Mouse (Mus musculus): ENCODE measurements around the gene Cactin. TPM values are rescaled to one million over a fixed set of nuclear protein-coding genes. Genes with fewer than 3 reads are reported as not detected.

The Cactin gene
- total and polyA plus RNA-seq, 2 experiments from 2014 or later = 13.7 to 14.3 TPM

DNA sequence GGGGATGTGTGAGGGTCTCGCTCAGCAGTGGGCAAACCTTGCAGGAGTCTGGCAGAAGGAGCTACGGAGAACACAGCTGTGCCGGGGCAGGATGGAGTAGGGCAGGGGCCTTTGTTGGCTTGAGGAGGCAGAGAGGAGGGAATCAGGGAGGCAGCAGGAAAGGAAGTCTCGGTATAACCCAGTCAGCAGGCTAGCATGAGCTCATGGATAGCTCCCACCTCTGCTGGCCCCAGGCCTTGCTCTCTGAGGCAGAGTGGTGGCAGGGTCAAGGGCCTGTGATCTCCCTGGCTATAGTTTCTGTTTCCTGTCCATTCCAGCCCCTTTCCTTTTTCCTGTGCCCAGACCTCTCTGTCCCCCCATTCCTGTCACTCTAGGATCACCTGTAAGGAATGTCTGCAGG, 18.6 kb upstream of the Cactin start:
- H3K4me2 ChIP-seq (ENCODE audit: low read depth, low read length) = peak overlapping the region; percentile 45
- no peak for ATAC-seq (ENCODE audit: insufficient read depth, low read depth)
- H3K9me3 ChIP-seq (replicated peaks; ENCODE audit: control insufficient read depth, low read length) = no peaks in the 10 kb centered on the region
- peaks cover 55% of the 10 kb centered on the region for H3K4me1 ChIP-seq (ENCODE audit: control insufficient read depth, insufficient read depth)
- H3K9ac ChIP-seq (replicated peaks; ENCODE audit: low read depth, low read length) = peak overlapping the region; percentile 17; the same call in 1 of the 2 replicates
- H3K27me3 ChIP-seq (ENCODE audit: control insufficient read depth, insufficient read depth, low read length) = no peaks in the 10 kb centered on the region
- H3K27ac ChIP-seq (ENCODE audit: low read depth) = peak overlapping the region; percentile 74
- DNase-seq (ENCODE audit: low spot score) = no peak
- 57% methylated on average over 4 of the region's 4 CpGs for WGBS
- peaks cover 17% of the 10 kb centered on the region for H3K36me3 ChIP-seq (replicated peaks; ENCODE audit: control insufficient read depth, insufficient read depth, low read length)
- TF ChIP-seq EP300 (IDR thresholded peaks at IDR 0.05; ENCODE audit: low read depth) = no peak
- TF ChIP-seq CTCF (IDR thresholded peaks at IDR 0.05; ENCODE audit: low read depth) = no peak
- H3K4me3 ChIP-seq (ENCODE audit: low read depth, low read length) = 0 out of 2 replicates have a peak overlapping the region, but pooled peaks have one; percentile 4

- DNase-seq (ENCODE audit: low spot score) (peak; percentile 60), ATAC-seq (ENCODE audit: insufficient read depth, low read depth) (peak; percentile 68)
- Histone ChIP-seq H3K4me3 (ENCODE audit: low read depth, low read length) (0 out of 2 replicates have a peak overlapping the region, but pooled peaks have one; percentile 4), H3K27me3 (ENCODE audit: control insufficient read depth, insufficient read depth, low read length) (no peaks in the 10 kb centered on the region), H3K36me3 (replicated peaks; ENCODE audit: control insufficient read depth, insufficient read depth, low read length) (peaks cover 22% of the 10 kb centered on the region), H3K9ac (replicated peaks; ENCODE audit: low read depth, low read length) (peak overlapping the region; percentile 17; the same call in 1 of the 2 replicates), H3K4me2 (ENCODE audit: low read depth, low read length) (peak overlapping the region; percentile 45), H3K4me1 (ENCODE audit: control insufficient read depth, insufficient read depth) (peaks cover 50% of the 10 kb centered on the region), H3K9me3 (replicated peaks; ENCODE audit: control insufficient read depth, low read length) (no peaks in the 10 kb centered on the region), H3K27ac (ENCODE audit: low read depth) (peak overlapping the region; percentile 74)
- TF ChIP-seq EP300 (IDR thresholded peaks at IDR 0.05; ENCODE audit: low read depth) = no peak; the same call in 1 of the 2 replicates
- TF ChIP-seq CTCF (IDR thresholded peaks at IDR 0.05; ENCODE audit: low read depth) = no peak
- 10% methylated on average over 14 of the region's 14 CpGs for WGBS
These were observed 18.1 kb upstream of the Cactin start for GRCm38 (mm10) chr10:81302781-81303218.

- Histone ChIP-seq H3K4me3 (ENCODE audit: low read depth, low read length) (0 out of 2 replicates have a peak overlapping the region, but pooled peaks have one; percentile 4), H3K27ac (ENCODE audit: low read depth) (peak overlapping the region; percentile 74), H3K4me2 (ENCODE audit: low read depth, low read length) (peak overlapping the region; percentile 45), H3K4me1 (ENCODE audit: control insufficient read depth, insufficient read depth) (peaks cover 45% of the 10 kb centered on the region), H3K9me3 (replicated peaks; ENCODE audit: control insufficient read depth, low read length) (no peaks in the 10 kb centered on the region), H3K36me3 (replicated peaks; ENCODE audit: control insufficient read depth, insufficient read depth, low read length) (peaks cover 27% of the 10 kb centered on the region), H3K27me3 (ENCODE audit: control insufficient read depth, insufficient read depth, low read length) (no peaks in the 10 kb centered on the region), H3K9ac (replicated peaks; ENCODE audit: low read depth, low read length) (peak overlapping the region; percentile 17; the same call in 1 of the 2 replicates)
- no peak; the same call in 1 of the 2 replicates for TF ChIP-seq EP300 (IDR thresholded peaks at IDR 0.05; ENCODE audit: low read depth)
- TF ChIP-seq CTCF (IDR thresholded peaks at IDR 0.05; ENCODE audit: low read depth) = no peak
- ATAC-seq (ENCODE audit: insufficient read depth, low read depth) = peak; percentile 10; the same call in 1 of the 2 replicates
- WGBS = 41% methylated on average over 10 of the region's 10 CpGs
- DNase-seq (ENCODE audit: low spot score) = no peak
These were observed 17.6 kb upstream of the Cactin start for GRCm38 (mm10) chr10:81303258-81303657.

GRCm38 (mm10) chr10:81303761-81304160, 17.1 kb upstream of the Cactin start:
- no peak overlapping the region for H3K9ac ChIP-seq (replicated peaks; ENCODE audit: low read depth, low read length)
- 67% methylated on average over 7 of the region's 7 CpGs for WGBS
- H3K4me2 ChIP-seq (ENCODE audit: low read depth, low read length) = no peak overlapping the region
- H3K27ac ChIP-seq (ENCODE audit: low read depth) = no peak overlapping the region
- peaks cover 44% of the 10 kb centered on the region for H3K4me1 ChIP-seq (ENCODE audit: control insufficient read depth, insufficient read depth)
- H3K4me3 ChIP-seq (ENCODE audit: low read depth, low read length) = no peak overlapping the region
- H3K9me3 ChIP-seq (replicated peaks; ENCODE audit: control insufficient read depth, low read length) = no peaks in the 10 kb centered on the region
- H3K36me3 ChIP-seq (replicated peaks; ENCODE audit: control insufficient read depth, insufficient read depth, low read length) = peaks cover 32% of the 10 kb centered on the region
- no peaks in the 10 kb centered on the region for H3K27me3 ChIP-seq (ENCODE audit: control insufficient read depth, insufficient read depth, low read length)
- no peak for DNase-seq (ENCODE audit: low spot score)
- TF ChIP-seq CTCF (IDR thresholded peaks at IDR 0.05; ENCODE audit: low read depth) (no peak), EP300 (IDR thresholded peaks at IDR 0.05; ENCODE audit: low read depth) (no peak)
- no peak for ATAC-seq (ENCODE audit: insufficient read depth, low read depth)

DNA sequence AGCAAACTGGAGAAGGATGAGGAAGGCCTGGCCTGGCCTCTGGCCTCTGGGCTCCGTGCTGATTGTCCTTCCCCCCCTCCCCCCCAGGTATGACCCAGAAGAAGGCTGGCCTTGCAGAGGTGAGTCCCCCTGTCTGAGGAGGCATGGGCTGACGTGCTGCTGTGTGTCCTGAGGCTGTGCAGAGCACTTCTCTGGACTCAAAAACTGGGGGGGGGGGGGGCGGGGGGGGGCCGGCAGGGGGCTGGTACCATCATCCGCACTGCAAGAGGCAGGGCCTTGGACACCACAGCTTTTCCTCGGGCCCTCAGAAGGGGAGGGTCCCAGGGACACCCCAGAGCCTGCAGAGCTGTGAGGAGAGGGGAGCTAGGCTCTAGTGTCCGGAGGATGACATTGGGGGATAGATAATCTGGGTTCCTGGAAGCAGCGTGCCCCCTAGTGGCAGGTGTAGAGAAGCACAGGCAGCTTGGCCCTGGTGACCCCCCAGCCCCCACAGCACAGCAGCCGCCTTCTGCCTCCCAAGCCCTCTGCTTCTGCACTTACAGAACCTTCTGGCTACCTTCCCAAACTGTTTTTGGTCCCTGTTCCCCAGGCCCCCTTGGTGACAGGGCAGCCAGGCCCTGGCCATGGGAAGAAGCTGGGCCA, 16.2 kb upstream of the Cactin start:
- Histone ChIP-seq H3K9me3 (replicated peaks; ENCODE audit: control insufficient read depth, low read length) (no peaks in the 10 kb centered on the region), H3K27me3 (ENCODE audit: control insufficient read depth, insufficient read depth, low read length) (no peaks in the 10 kb centered on the region), H3K36me3 (replicated peaks; ENCODE audit: control insufficient read depth, insufficient read depth, low read length) (peaks cover 42% of the 10 kb centered on the region), H3K27ac (ENCODE audit: low read depth) (no peak overlapping the region), H3K9ac (replicated peaks; ENCODE audit: low read depth, low read length) (no peak overlapping the region), H3K4me2 (ENCODE audit: low read depth, low read length) (no peak overlapping the region), H3K4me1 (ENCODE audit: control insufficient read depth, insufficient read depth) (peaks cover 36% of the 10 kb centered on the region), H3K4me3 (ENCODE audit: low read depth, low read length) (no peak overlapping the region)
- peak; percentile 19; the same call in 1 of the 2 replicates for ATAC-seq (ENCODE audit: insufficient read depth, low read depth)
- 21% methylated on average over 6 of the region's 9 CpGs for WGBS
- TF ChIP-seq EP300 (IDR thresholded peaks at IDR 0.05; ENCODE audit: low read depth) = no peak
- TF ChIP-seq CTCF (IDR thresholded peaks at IDR 0.05; ENCODE audit: low read depth) = peak; percentile 80
- peak; percentile 67 for DNase-seq (ENCODE audit: low spot score)

All from heart, postnatal 0 days (tissue).